Mouse (Mus musculus) ES-Bruce4 (cell line): ENCODE results near the gene Ext2. TPM values are rescaled to one million over a fixed set of nuclear protein-coding genes. Genes with fewer than 3 reads are reported as not detected.

ENCODE experiments used
- H3K27ac ChIP-seq: 2 replicates; pipeline ENCODE4 v1.5.1; 2012; ENCODE audit warnings: low read length, inconsistent platforms; ENCODE audit not compliant: insufficient read depth
- H3K27me3 ChIP-seq: 2 replicates; pipeline ENCODE4 v1.6.1; 2012; ENCODE audit warnings: mild to moderate bottlenecking, low read length, inconsistent platforms; ENCODE audit not compliant: control insufficient read depth, poor library complexity, insufficient read depth, severe bottlenecking
- H3K36me3 ChIP-seq: 2 replicates; pipeline ENCODE4 v1.6.1; 2012; ENCODE audit warnings: inconsistent platforms, mild to moderate bottlenecking, low read length, moderate library complexity; ENCODE audit not compliant: control insufficient read depth, poor library complexity, insufficient read depth, severe bottlenecking
- H3K4me1 ChIP-seq: one replicate; pipeline ENCODE4 v1.8.1; 2011; ENCODE audit warnings: low read length; ENCODE audit not compliant: control insufficient read depth, insufficient read depth
- H3K4me3 ChIP-seq: 2 replicates; pipeline ENCODE4 v1.5.1; 2011; ENCODE audit warnings: low read depth, mild to moderate bottlenecking, low read length
- H3K9ac ChIP-seq: 2 replicates; pipeline ENCODE4 v1.6.1; 2012; ENCODE audit warnings: low read depth, mild to moderate bottlenecking, inconsistent platforms; ENCODE audit not compliant: poor library complexity, severe bottlenecking
- H3K9me3 ChIP-seq: replicated peaks from 2 replicates; pipeline ENCODE4 v1.6.1; 2012; ENCODE audit warnings: mild to moderate bottlenecking, low read length, inconsistent platforms; ENCODE audit not compliant: control insufficient read depth, poor library complexity, insufficient read depth, severe bottlenecking
- CTCF ChIP-seq: IDR thresholded peaks from one replicate; pipeline ENCODE4 v1.8.1; 2011; ENCODE audit warnings: low read depth, low read length
- EP300 ChIP-seq: IDR thresholded peaks from 2 replicates; pipeline ENCODE4 v1.6.1; 2011; ENCODE audit warnings: low read depth, low read length; ENCODE audit not compliant: insufficient read depth
- POLR2A ChIP-seq: IDR thresholded peaks from one replicate; pipeline ENCODE4 v1.8.1; 2011; ENCODE audit warnings: low read length; ENCODE audit not compliant: insufficient read depth
- polyA plus RNA-seq: library from polyadenylated mRNA; stranded (reverse); fragments of >200 nt; gene quantifications from 2 replicates; pipeline ENCODE4 v1.2.4, GENCODE M21; 2011; ENCODE audit warnings: low read depth; ENCODE audit not compliant: missing spikeins, insufficient read depth, insufficient read length

Gene Ext2
- polyA plus RNA-seq, 1 experiment, result 32.8 TPM

GRCm38 (mm10) chr2:93790798-93791345, 31.5 kb downstream of the Ext2 start:
- Histone ChIP-seq H3K9me3 (no peaks in the 10 kb centered on the region), H3K36me3 (no peaks in the 10 kb centered on the region), H3K4me3 (no peak overlapping the region), H3K27ac (no peak overlapping the region), H3K4me1 (peaks cover 2% of the 10 kb centered on the region), H3K27me3 (no peaks in the 10 kb centered on the region), H3K9ac (no peak overlapping the region)
- TF ChIP-seq CTCF (no peak), EP300 (no peak)

GRCm38 (mm10) chr2:93788557-93788956, 33.8 kb downstream of the Ext2 start:
- Histone ChIP-seq H3K4me1 (peaks cover 5% of the 10 kb centered on the region), H3K36me3 (no peaks in the 10 kb centered on the region), H3K27me3 (no peaks in the 10 kb centered on the region), H3K9ac (no peak overlapping the region), H3K9me3 (no peaks in the 10 kb centered on the region), H3K4me3 (no peak overlapping the region), H3K27ac (no peak overlapping the region)
- TF ChIP-seq EP300, result no peak
- no peak for TF ChIP-seq POLR2A
- no peak for TF ChIP-seq CTCF

- no peak overlapping the region for H3K27ac ChIP-seq
- no peaks in the 10 kb centered on the region for H3K27me3 ChIP-seq
- H3K9ac ChIP-seq, result no peak overlapping the region
- peaks cover 5% of the 10 kb centered on the region for H3K4me1 ChIP-seq
- TF ChIP-seq EP300 (no peak), CTCF (no peak), POLR2A (no peak)
- no peak overlapping the region for H3K4me3 ChIP-seq
- no peaks in the 10 kb centered on the region for H3K36me3 ChIP-seq
- H3K9me3 ChIP-seq, result no peaks in the 10 kb centered on the region
Observed at GRCm38 (mm10) chr2:93786175-93786574, 36.2 kb downstream of the Ext2 start.

- H3K4me3 ChIP-seq, result no peak overlapping the region
- TF ChIP-seq EP300 (0 out of 2 replicates have a peak, but pooled peaks have one; percentile 59), CTCF (no peak), POLR2A (no peak)
- H3K9ac ChIP-seq, result no peak overlapping the region
- no peaks in the 10 kb centered on the region for H3K9me3 ChIP-seq
- no peaks in the 10 kb centered on the region for H3K36me3 ChIP-seq
- peaks cover 5% of the 10 kb centered on the region for H3K4me1 ChIP-seq
- H3K27me3 ChIP-seq, result no peaks in the 10 kb centered on the region
- no peak overlapping the region for H3K27ac ChIP-seq
Observed at GRCm38 (mm10) chr2:93785432-93785798, 37.0 kb downstream of the Ext2 start.

- TF ChIP-seq CTCF (no peak), POLR2A (no peak)
- peaks cover 5% of the 10 kb centered on the region for H3K4me1 ChIP-seq
- H3K27ac ChIP-seq, result no peak overlapping the region
- H3K4me3 ChIP-seq, result no peak overlapping the region
- no peaks in the 10 kb centered on the region for H3K27me3 ChIP-seq
- H3K9ac ChIP-seq, result no peak overlapping the region
- no peaks in the 10 kb centered on the region for H3K36me3 ChIP-seq
- H3K9me3 ChIP-seq, result no peaks in the 10 kb centered on the region
Observed at GRCm38 (mm10) chr2:93784721-93785431, 37.5 kb downstream of the Ext2 start.

GRCm38 (mm10) chr2:93783926-93784539, 38.3 kb downstream of the Ext2 start:
- Histone ChIP-seq H3K9ac (no peak overlapping the region), H3K27ac (no peak overlapping the region), H3K36me3 (no peaks in the 10 kb centered on the region), H3K9me3 (no peaks in the 10 kb centered on the region), H3K4me3 (no peak overlapping the region), H3K27me3 (no peaks in the 10 kb centered on the region), H3K4me1 (peaks cover 5% of the 10 kb centered on the region)
- no peak for TF ChIP-seq EP300
- TF ChIP-seq POLR2A, result no peak
- TF ChIP-seq CTCF, result no peak
